Mouse (Mus musculus) heart, postnatal 36 days (tissue): ENCODE measurements around the gene Cntnap5c. TPM values are rescaled to one million over a fixed set of nuclear protein-coding genes. Genes with fewer than 3 reads are reported as not detected.
"Not testable (repeated sequence)": the region's sequence is repeated elsewhere in the genome, so short reads cannot be mapped to it uniquely, and the experiment has no call there.

ENCODE experiments used
- DNase-seq, 2 experiments: peaks; one replicate each; pipeline ENCODE4 v3.0.0; 2021 to 2022
- intact Hi-C: fragments of 180-260 bp; cut with DNase I; formaldehyde crosslinking; loops from one replicate; pipeline ENCODE4 v1.15.1; 2025
- total RNA-seq, 2 experiments: library from RNA; stranded (reverse); gene quantifications; 2 replicates each; pipeline ENCODE4 v1.2.3; 2021

Gene Cntnap5c
- total RNA-seq: not detected

- intact Hi-C loops: no loop called here
- no peak for DNase-seq
Measured at GRCm38 (mm10) chr17:57768622-57769610, at the start of gene Cntnap5c. Cntnap5c (plus strand) TSS chr17:57769570.

GRCm38 (mm10) chr17:57742119-57742518, 27.3 kb upstream of the Cntnap5c start, which contains the start of gene Gm21834:
Gm21834 (minus strand) TSS chr17:57742219.
- DNase-seq: no peak
- intact Hi-C loops: no loop called here

GRCm38 (mm10) chr17:57758033-57758432, 11.3 kb upstream of the Cntnap5c start:
- intact Hi-C loops: no loop called here
- DNase-seq: no peak

- intact Hi-C loops: no loop called here
- no peak for DNase-seq
Measured at GRCm38 (mm10) chr17:57767306-57767705, 2.1 kb upstream of the Cntnap5c start.

- no peak for DNase-seq
- intact Hi-C loops: no loop called here
Measured at GRCm38 (mm10) chr17:57770904-57771303, 1.5 kb downstream of the Cntnap5c start.

- DNase-seq: no peak
- intact Hi-C loops: no loop called here
Measured at GRCm38 (mm10) chr17:57788161-57788799, 18.9 kb downstream of the Cntnap5c start.

GRCm38 (mm10) chr17:57795408-57795807, 26.0 kb downstream of the Cntnap5c start:
- DNase-seq: no peak
- intact Hi-C loops: no loop called here

GRCm38 (mm10) chr17:57796668-57797311, 27.4 kb downstream of the Cntnap5c start:
- intact Hi-C loops: no loop called here

GRCm38 (mm10) chr17:57799414-57799985, 30.1 kb downstream of the Cntnap5c start:
- intact Hi-C loops: no loop called here

More at GRCm38 (mm10) chr17:57796668-57797311, 27.4 kb downstream of the Cntnap5c start:
- no peak for DNase-seq

GRCm38 (mm10) chr17:57801180-57801579, 31.8 kb downstream of the Cntnap5c start:
- intact Hi-C loops: no loop called here
- no peak for DNase-seq

More at GRCm38 (mm10) chr17:57799414-57799985, 30.1 kb downstream of the Cntnap5c start:
- no peak for DNase-seq

GRCm38 (mm10) chr17:57837090-57837971, 68.0 kb downstream of the Cntnap5c start:
- intact Hi-C loops: no loop called here
- no peak for DNase-seq

GRCm38 (mm10) chr17:57855811-57856210, 86.4 kb downstream of the Cntnap5c start:
- intact Hi-C loops, DNase-seq: not testable (repeated sequence)

GRCm38 (mm10) chr17:57865996-57866395, 96.6 kb downstream of the Cntnap5c start:
- no peak for DNase-seq
- intact Hi-C loops: no loop called here

GRCm38 (mm10) chr17:57887742-57888389, 118.5 kb downstream of the Cntnap5c start:
- intact Hi-C loops: no loop called here

GRCm38 (mm10) chr17:57911770-57912293, 142.5 kb downstream of the Cntnap5c start:
- DNase-seq: no peak
- intact Hi-C loops: no loop called here

More at GRCm38 (mm10) chr17:57887742-57888389, 118.5 kb downstream of the Cntnap5c start:
- no peak for DNase-seq

- intact Hi-C loops: no loop called here
- DNase-seq: no peak
Measured at GRCm38 (mm10) chr17:57984230-57984629, 214.9 kb downstream of the Cntnap5c start.

- intact Hi-C loops: no loop called here
- DNase-seq: no peak
Measured at GRCm38 (mm10) chr17:57988420-57988819, 219.1 kb downstream of the Cntnap5c start.

- no peak for DNase-seq
- intact Hi-C loops: no loop called here
Measured at GRCm38 (mm10) chr17:57996461-57996860, 227.1 kb downstream of the Cntnap5c start.

GRCm38 (mm10) chr17:57999080-57999479, 229.7 kb downstream of the Cntnap5c start:
- no peak for DNase-seq
- intact Hi-C loops: no loop called here
